Mouse (Mus musculus) liver, embryonic 14.5 days (tissue): Measurements from ENCODE around the gene Memo1. TPM values are rescaled to one million over a fixed set of nuclear protein-coding genes. Genes with fewer than 3 reads are reported as not detected.

ENCODE experiments used
- ATAC-seq: fragments of 200-750 bp; cut with Nextera tagmentation; 2 replicates; pipeline ENCODE4 v1.8.0; 2017; ENCODE audit warnings: moderate number of reproducible peaks, mild to moderate bottlenecking, moderate library complexity; ENCODE audit not compliant: insufficient read depth
- DNase-seq, 3 experiments: peaks; one replicate each; pipeline ENCODE4 v3.0.0-alpha.2; 2012 to 2013; ENCODE audit warnings: low read depth in 3 of 3, low spot score in 3 of 3
- H3K27ac ChIP-seq: fragments of 300-500 bp; sonication (generic); 2 replicates; pipeline ENCODE4 v1.5.1; 2014; ENCODE audit warnings: moderate library complexity, mild to moderate bottlenecking, control low read depth, inconsistent platforms
- H3K27me3 ChIP-seq: fragments of 300-500 bp; sonication (generic); 2 replicates; pipeline ENCODE4 v1.6.1; 2014; ENCODE audit warnings: mild to moderate bottlenecking, low read length, moderate library complexity; ENCODE audit not compliant: control insufficient read depth, insufficient read depth
- H3K36me3 ChIP-seq: fragments of 300-500 bp; sonication (generic); replicated peaks from 2 replicates; pipeline ENCODE4 v1.6.1; 2014; ENCODE audit warnings: low read depth; ENCODE audit not compliant: control insufficient read depth, insufficient read depth
- H3K4me1 ChIP-seq, 2 experiments: fragments of 200-500 bp in 1 of 2; fragments of 300-500 bp in 1 of 2; sonication (generic) in 1 of 2; replicated peaks; 2 replicates each; pipeline ENCODE4 v1.6.1; 2012 to 2014; ENCODE audit warnings: antibody characterized with exemption in 1 of 2, inconsistent platforms in 1 of 2, low read length in 1 of 2; ENCODE audit not compliant: control insufficient read depth in 2 of 2, insufficient read depth in 2 of 2
- H3K4me2 ChIP-seq: fragments of 300-500 bp; sonication (generic); 2 replicates; pipeline ENCODE4 v1.6.1; 2014; ENCODE audit warnings: low read depth, mild to moderate bottlenecking, control low read depth, moderate library complexity
- H3K4me3 ChIP-seq, 2 experiments: fragments of 200-500 bp in 1 of 2; fragments of 300-500 bp in 1 of 2; sonication (generic) in 1 of 2; 2 replicates each; pipeline ENCODE4 v1.5.1; 2012 to 2014; ENCODE audit warnings: low read depth in 2 of 2, low read length in 2 of 2, mild to moderate bottlenecking in 2 of 2, control low read depth in 1 of 2, inconsistent platforms in 1 of 2, moderate library complexity in 1 of 2; ENCODE audit not compliant: insufficient read depth in 1 of 2
- H3K9ac ChIP-seq: fragments of 300-500 bp; sonication (generic); replicated peaks from 2 replicates; pipeline ENCODE4 v1.6.1; 2014; ENCODE audit warnings: mild to moderate bottlenecking, control low read depth, moderate library complexity
- H3K9me3 ChIP-seq: fragments of 300-500 bp; sonication (generic); 2 replicates; pipeline ENCODE4 v1.6.1; 2016; ENCODE audit warnings: low read length, mixed read lengths; ENCODE audit not compliant: control insufficient read depth
- CTCF ChIP-seq: IDR thresholded peaks from 2 replicates; pipeline ENCODE4 v1.5.1; 2016; ENCODE audit warnings: antibody characterized with exemption, low read depth, control low read depth
- EP300 ChIP-seq: IDR thresholded peaks from 2 replicates; pipeline ENCODE4 v1.6.1; 2016; ENCODE audit warnings: antibody characterized with exemption, low read depth
- WGBS: fragments of 180-500 bp; shearing (Covaris S2); extraction: QIAGEN DNeasy Blood & Tissue Kit; methylation state at CpG from one replicate; pipeline ENCODE4 v1.1.7; 2014; ENCODE audit not compliant: insufficient replicate concordance; 5-methylcytosine and 5-hydroxymethylcytosine counted together
- polyA plus RNA-seq, 2 experiments: library from polyadenylated mRNA; depleted of rRNA in 1 of 2; stranded (reverse) in 1 of 2; unstranded in 1 of 2; fragments of >200 nt; fragmentation: Nextera tagmentation in 1 of 2; extraction: Ambion mirVana in 1 of 2; gene quantifications; 2 replicates each; pipeline versions ENCODE4 v1.2.1 to v1.2.3; 2012 to 2014

Gene Memo1
- polyA plus RNA-seq, 2 experiments = 38.8 to 111 TPM

GRCm38 (mm10) chr17:74173726-74174125 is 121.6 kb downstream of the Memo1 start:
- no peak overlapping the region for H3K9ac ChIP-seq
- TF ChIP-seq CTCF = no peak
- no peak for TF ChIP-seq EP300
- H3K27me3 ChIP-seq = no peaks in the 10 kb centered on the region
- H3K9me3 ChIP-seq = no peaks in the 10 kb centered on the region
- no peak overlapping the region for H3K4me3 ChIP-seq
- DNase-seq = no peak
- H3K27ac ChIP-seq = no peak overlapping the region
- H3K36me3 ChIP-seq = no peaks in the 10 kb centered on the region
- H3K4me1 ChIP-seq = no peaks in the 10 kb centered on the region
- no peak overlapping the region for H3K4me2 ChIP-seq
- ATAC-seq = no peak

GRCm38 (mm10) chr17:74172834-74173233 is 122.5 kb downstream of the Memo1 start:
- DNase-seq (no peak), ATAC-seq (no peak)
- Histone ChIP-seq H3K27me3 (no peaks in the 10 kb centered on the region), H3K4me2 (no peak overlapping the region), H3K9ac (no peak overlapping the region), H3K36me3 (no peaks in the 10 kb centered on the region), H3K9me3 (no peaks in the 10 kb centered on the region), H3K27ac (no peak overlapping the region), H3K4me3 (no peak overlapping the region), H3K4me1 (no peaks in the 10 kb centered on the region)
- WGBS = 50% methylated on average over 1 of the region's 1 CpGs
- TF ChIP-seq EP300 = no peak
- no peak for TF ChIP-seq CTCF

GRCm38 (mm10) chr17:74159443-74159894 is 135.9 kb downstream of the Memo1 start:
- Histone ChIP-seq H3K36me3 (no peaks in the 10 kb centered on the region), H3K9ac (peak overlapping the region; percentile 24; the same call in 1 of the 2 replicates), H3K27me3 (no peaks in the 10 kb centered on the region), H3K4me3 (peak overlapping the region; percentile 39 to 60), H3K27ac (no peak overlapping the region), H3K9me3 (no peaks in the 10 kb centered on the region), H3K4me1 (peaks cover 0 to 1% of the 10 kb centered on the region in 2 experiments; a peak in 1 of 4 replicates), H3K4me2 (peak overlapping the region; percentile 66)
- ATAC-seq (peak; percentile 98), DNase-seq (peak in 2 of 3 experiments; percentile 22 to 72)
- TF ChIP-seq CTCF (no peak), EP300 (no peak)
- 3% methylated on average over 9 of the region's 9 CpGs for WGBS

GRCm38 (mm10) chr17:74158161-74158560 is 137.2 kb downstream of the Memo1 start:
- no peak for TF ChIP-seq EP300
- TF ChIP-seq CTCF = no peak
- no peaks in the 10 kb centered on the region for H3K27me3 ChIP-seq
- no peak for ATAC-seq
- peaks cover 0 to 1% of the 10 kb centered on the region in 2 experiments; a peak in 1 of 4 replicates for H3K4me1 ChIP-seq
- no peak overlapping the region for H3K4me3 ChIP-seq
- H3K9me3 ChIP-seq = no peaks in the 10 kb centered on the region
- H3K9ac ChIP-seq = no peak overlapping the region
- H3K36me3 ChIP-seq = no peaks in the 10 kb centered on the region
- no peak overlapping the region for H3K27ac ChIP-seq
- WGBS = 66% methylated on average over 3 of the region's 3 CpGs
- H3K4me2 ChIP-seq = no peak overlapping the region
- DNase-seq = no peak

Other genes with a start within 250 kb of the Memo1 start
- gene Srd5a2, start 247.6 kb downstream of the Memo1 start, polyA plus RNA-seq (2012; rRNA removed) = 0.02 TPM in 1 of 2 replicates, not detected in the other
- not detected in 2 replicates for gene Srd5a2, start 247.6 kb downstream of the Memo1 start, polyA plus RNA-seq (2014; fragmentation: Nextera tagmentation; extraction: Ambion mirVana)
- 71.4 and 104 TPM in 2 replicates for gene Dpy30, start 28.4 kb upstream of the Memo1 start, polyA plus RNA-seq (2012; rRNA removed)
- gene Dpy30, start 28.4 kb upstream of the Memo1 start, polyA plus RNA-seq (2014; fragmentation: Nextera tagmentation; extraction: Ambion mirVana) = 145 and 149 TPM in 2 replicates
- gene Spast, start 43.5 kb upstream of the Memo1 start, polyA plus RNA-seq (2012; rRNA removed) = 2.5 and 4.1 TPM in 2 replicates
- gene Spast, start 43.5 kb upstream of the Memo1 start, polyA plus RNA-seq (2014; fragmentation: Nextera tagmentation; extraction: Ambion mirVana) = 5.4 and 6.8 TPM in 2 replicates
- 9.1 TPM in 2 replicates for gene Slc30a6, start 100.1 kb upstream of the Memo1 start, polyA plus RNA-seq (2012; rRNA removed)
- gene Slc30a6, start 100.1 kb upstream of the Memo1 start, polyA plus RNA-seq (2014; fragmentation: Nextera tagmentation; extraction: Ambion mirVana) = 14.9 and 15.9 TPM in 2 replicates
- 0.19 TPM in 2 replicates for gene Nlrc4, start 163.6 kb upstream of the Memo1 start, polyA plus RNA-seq (2012; rRNA removed)
- gene Nlrc4, start 163.6 kb upstream of the Memo1 start, polyA plus RNA-seq (2014; fragmentation: Nextera tagmentation; extraction: Ambion mirVana) = 0.17 and 0.19 TPM in 2 replicates
- gene Yipf4, start 194.0 kb upstream of the Memo1 start, polyA plus RNA-seq (2012; rRNA removed) = 16.8 and 17.3 TPM in 2 replicates
- 68.4 and 74.3 TPM in 2 replicates for gene Yipf4, start 194.0 kb upstream of the Memo1 start, polyA plus RNA-seq (2014; fragmentation: Nextera tagmentation; extraction: Ambion mirVana)
- 17.1 and 21.9 TPM in 2 replicates for gene Birc6, start 232.8 kb upstream of the Memo1 start, polyA plus RNA-seq (2012; rRNA removed)
- gene Birc6, start 232.8 kb upstream of the Memo1 start, polyA plus RNA-seq (2014; fragmentation: Nextera tagmentation; extraction: Ambion mirVana) = 25.9 and 28.3 TPM in 2 replicates